Mouse (Mus musculus): ENCODE data around the gene March6. TPM values are rescaled to one million over a fixed set of nuclear protein-coding genes. Genes with fewer than 3 reads are reported as not detected.

Gene March6
- polyA plus RNA-seq, 1 experiment from 2014 or later: 37.6 TPM

GRCm38 (mm10) chr15:31568581-31568996 is 37.7 kb upstream of the March6 start:
- ATAC-seq (ENCODE audit: insufficient number of reproducible peaks, insufficient read depth, low FRiP score, low read depth): peak; percentile 81
- peak overlapping the region; percentile 60 for H3K4me2 ChIP-seq (ENCODE audit: low read length)
- H3K9me3 ChIP-seq (ENCODE audit: control insufficient read depth, low read length): no peaks in the 10 kb centered on the region
- H3K4me3 ChIP-seq (ENCODE audit: control insufficient read depth in 1 of 2, insufficient read depth in 1 of 2, low read depth in 1 of 2, low read length in 2 of 2): peak overlapping the region; percentile 24; a peak in 3 of 4 replicates
- 3% methylated on average over 12 of the region's 12 CpGs for WGBS
- H3K27me3 ChIP-seq (ENCODE audit: control insufficient read depth, insufficient read depth, low read length): no peaks in the 10 kb centered on the region
- H3K4me1 ChIP-seq (ENCODE audit: control insufficient read depth in 2 of 2, insufficient read depth in 2 of 2, low read length in 2 of 2): peaks cover 17 to 19% of the 10 kb centered on the region in 2 experiments
- no peaks in the 10 kb centered on the region for H3K36me3 ChIP-seq (ENCODE audit: control insufficient read depth, insufficient read depth, low read length)
- H3K27ac ChIP-seq (replicated peaks in 1 of 2; ENCODE audit: control insufficient read depth in 1 of 2, insufficient read depth in 1 of 2, low read depth in 2 of 2, low read length in 2 of 2): peak overlapping the region; percentile 64 to 71
- H3K9ac ChIP-seq (ENCODE audit: low read length): peak overlapping the region; percentile 55

GRCm38 (mm10) chr15:31567431-31567830 is 36.6 kb upstream of the March6 start:
- Histone ChIP-seq H3K27me3 (ENCODE audit: control insufficient read depth, insufficient read depth, low read length) (no peaks in the 10 kb centered on the region), H3K4me3 (ENCODE audit: control insufficient read depth in 1 of 2, insufficient read depth in 1 of 2, low read depth in 1 of 2, low read length in 2 of 2) (no peak overlapping the region), H3K27ac (replicated peaks in 1 of 2; ENCODE audit: control insufficient read depth in 1 of 2, insufficient read depth in 1 of 2, low read depth in 2 of 2, low read length in 2 of 2) (no peak overlapping the region), H3K9me3 (ENCODE audit: control insufficient read depth, low read length) (no peaks in the 10 kb centered on the region), H3K4me2 (ENCODE audit: low read length) (no peak overlapping the region), H3K36me3 (ENCODE audit: control insufficient read depth, insufficient read depth, low read length) (no peaks in the 10 kb centered on the region), H3K9ac (ENCODE audit: low read length) (no peak overlapping the region), H3K4me1 (ENCODE audit: control insufficient read depth in 2 of 2, insufficient read depth in 2 of 2, low read length in 2 of 2) (peaks cover 20 to 24% of the 10 kb centered on the region in 2 experiments)
- WGBS: 75% methylated on average over 7 of the region's 7 CpGs
- no peak for ATAC-seq (ENCODE audit: insufficient number of reproducible peaks, insufficient read depth, low FRiP score, low read depth)

- 53% methylated on average over 1 of the region's 1 CpGs for WGBS
- Histone ChIP-seq H3K9ac (ENCODE audit: low read length) (no peak overlapping the region), H3K4me3 (ENCODE audit: control insufficient read depth in 1 of 2, insufficient read depth in 1 of 2, low read depth in 1 of 2, low read length in 2 of 2) (no peak overlapping the region), H3K4me1 (ENCODE audit: control insufficient read depth in 2 of 2, insufficient read depth in 2 of 2, low read length in 2 of 2) (peaks cover 20 to 24% of the 10 kb centered on the region in 2 experiments), H3K9me3 (ENCODE audit: control insufficient read depth, low read length) (peaks cover 6% of the 10 kb centered on the region; the same call in 1 of the 2 replicates), H3K27me3 (ENCODE audit: control insufficient read depth, insufficient read depth, low read length) (no peaks in the 10 kb centered on the region), H3K4me2 (ENCODE audit: low read length) (no peak overlapping the region), H3K36me3 (ENCODE audit: control insufficient read depth, insufficient read depth, low read length) (no peaks in the 10 kb centered on the region), H3K27ac (replicated peaks in 1 of 2; ENCODE audit: control insufficient read depth in 1 of 2, insufficient read depth in 1 of 2, low read depth in 2 of 2, low read length in 2 of 2) (no peak overlapping the region)
- ATAC-seq (ENCODE audit: insufficient number of reproducible peaks, insufficient read depth, low FRiP score, low read depth): no peak
These were observed 34.9 kb upstream of the March6 start for GRCm38 (mm10) chr15:31565786-31566185.

GRCm38 (mm10) chr15:31565184-31565583 is 34.3 kb upstream of the March6 start, which contains the start of gene Cmbl:
Gene Cmbl (plus strand): TSS chr15:31565389.
- Histone ChIP-seq H3K9me3 (ENCODE audit: control insufficient read depth, low read length) (peaks cover 6% of the 10 kb centered on the region; the same call in 1 of the 2 replicates), H3K4me2 (ENCODE audit: low read length) (peak within 1 kb of the TSS; percentile 47), H3K4me3 (ENCODE audit: control insufficient read depth in 1 of 2, insufficient read depth in 1 of 2, low read depth in 1 of 2, low read length in 2 of 2) (no peak within 1 kb of the TSS), H3K4me1 (ENCODE audit: control insufficient read depth in 2 of 2, insufficient read depth in 2 of 2, low read length in 2 of 2) (peaks cover 20 to 24% of the 10 kb centered on the region in 2 experiments), H3K9ac (ENCODE audit: low read length) (no peak within 1 kb of the TSS), H3K27ac (replicated peaks in 1 of 2; ENCODE audit: control insufficient read depth in 1 of 2, insufficient read depth in 1 of 2, low read depth in 2 of 2, low read length in 2 of 2) (no peak within 1 kb of the TSS), H3K36me3 (ENCODE audit: control insufficient read depth, insufficient read depth, low read length) (no peaks in the 10 kb centered on the region), H3K27me3 (ENCODE audit: control insufficient read depth, insufficient read depth, low read length) (no peaks in the 10 kb centered on the region)
- 77% methylated on average over 5 of the region's 5 CpGs for WGBS
- ATAC-seq (ENCODE audit: insufficient number of reproducible peaks, insufficient read depth, low FRiP score, low read depth): no peak

GRCm38 (mm10) chr15:31563577-31564546 is 33.0 kb upstream of the March6 start:
- 0 out of 4 replicates have a peak overlapping the region, but pooled peaks of 1 of the 2 experiments have one; percentile 0 for H3K4me3 ChIP-seq (ENCODE audit: control insufficient read depth in 1 of 2, insufficient read depth in 1 of 2, low read depth in 1 of 2, low read length in 2 of 2)
- WGBS: 42% methylated on average over 19 of the region's 19 CpGs
- no peak overlapping the region for H3K9ac ChIP-seq (ENCODE audit: low read length)
- no peak for ATAC-seq (ENCODE audit: insufficient number of reproducible peaks, insufficient read depth, low FRiP score, low read depth)
- H3K9me3 ChIP-seq (ENCODE audit: control insufficient read depth, low read length): peaks cover 6% of the 10 kb centered on the region; the same call in 1 of the 2 replicates
- H3K4me1 ChIP-seq (ENCODE audit: control insufficient read depth in 2 of 2, insufficient read depth in 2 of 2, low read length in 2 of 2): peaks cover 14 to 17% of the 10 kb centered on the region in 2 experiments
- H3K27me3 ChIP-seq (ENCODE audit: control insufficient read depth, insufficient read depth, low read length): no peaks in the 10 kb centered on the region
- no peak overlapping the region for H3K27ac ChIP-seq (replicated peaks in 1 of 2; ENCODE audit: control insufficient read depth in 1 of 2, insufficient read depth in 1 of 2, low read depth in 2 of 2, low read length in 2 of 2)
- H3K4me2 ChIP-seq (ENCODE audit: low read length): peak overlapping the region; percentile 47
- no peaks in the 10 kb centered on the region for H3K36me3 ChIP-seq (ENCODE audit: control insufficient read depth, insufficient read depth, low read length)

GRCm38 (mm10) chr15:31562847-31563246 is 32.0 kb upstream of the March6 start:
- no peak for ATAC-seq (ENCODE audit: insufficient number of reproducible peaks, insufficient read depth, low FRiP score, low read depth)
- H3K4me3 ChIP-seq (ENCODE audit: control insufficient read depth in 1 of 2, insufficient read depth in 1 of 2, low read depth in 1 of 2, low read length in 2 of 2): no peak overlapping the region
- H3K4me2 ChIP-seq (ENCODE audit: low read length): no peak overlapping the region
- H3K27me3 ChIP-seq (ENCODE audit: control insufficient read depth, insufficient read depth, low read length): no peaks in the 10 kb centered on the region
- peaks cover 6% of the 10 kb centered on the region; the same call in 1 of the 2 replicates for H3K9me3 ChIP-seq (ENCODE audit: control insufficient read depth, low read length)
- H3K9ac ChIP-seq (ENCODE audit: low read length): no peak overlapping the region
- peaks cover 6 to 8% of the 10 kb centered on the region in 2 experiments; a peak in 3 of 4 replicates for H3K4me1 ChIP-seq (ENCODE audit: control insufficient read depth in 2 of 2, insufficient read depth in 2 of 2, low read length in 2 of 2)
- H3K36me3 ChIP-seq (ENCODE audit: control insufficient read depth, insufficient read depth, low read length): no peaks in the 10 kb centered on the region
- 15% methylated on average over 8 of the region's 8 CpGs for WGBS
- no peak overlapping the region for H3K27ac ChIP-seq (replicated peaks in 1 of 2; ENCODE audit: control insufficient read depth in 1 of 2, insufficient read depth in 1 of 2, low read depth in 2 of 2, low read length in 2 of 2)

GRCm38 (mm10) chr15:31561976-31562375 is 31.1 kb upstream of the March6 start:
- peaks cover 6% of the 10 kb centered on the region; the same call in 1 of the 2 replicates for H3K9me3 ChIP-seq (ENCODE audit: control insufficient read depth, low read length)
- 96% methylated on average over 4 of the region's 4 CpGs for WGBS
- peaks cover 6 to 8% of the 10 kb centered on the region in 2 experiments; a peak in 3 of 4 replicates for H3K4me1 ChIP-seq (ENCODE audit: control insufficient read depth in 2 of 2, insufficient read depth in 2 of 2, low read length in 2 of 2)
- no peak overlapping the region for H3K27ac ChIP-seq (replicated peaks in 1 of 2; ENCODE audit: control insufficient read depth in 1 of 2, insufficient read depth in 1 of 2, low read depth in 2 of 2, low read length in 2 of 2)
- H3K4me3 ChIP-seq (ENCODE audit: control insufficient read depth in 1 of 2, insufficient read depth in 1 of 2, low read depth in 1 of 2, low read length in 2 of 2): no peak overlapping the region
- no peaks in the 10 kb centered on the region for H3K36me3 ChIP-seq (ENCODE audit: control insufficient read depth, insufficient read depth, low read length)
- H3K4me2 ChIP-seq (ENCODE audit: low read length): no peak overlapping the region
- H3K9ac ChIP-seq (ENCODE audit: low read length): no peak overlapping the region
- no peak for ATAC-seq (ENCODE audit: insufficient number of reproducible peaks, insufficient read depth, low FRiP score, low read depth)
- H3K27me3 ChIP-seq (ENCODE audit: control insufficient read depth, insufficient read depth, low read length): no peaks in the 10 kb centered on the region
